Mouse (Mus musculus) adrenal gland, adult 10 weeks (tissue): ENCODE results near the gene Ms4a6d. TPM values are rescaled to one million over a fixed set of nuclear protein-coding genes. Genes with fewer than 3 reads are reported as not detected.

Experiments
- polyA plus RNA-seq: library from polyadenylated mRNA; stranded (reverse); fragments of 350-450 nt; fragmentation: Illumina TruSeq; extraction: RNeasy Lipid Tissue Mini Kit (QIAGEN cat#74804); gene quantifications from one replicate; pipeline ENCODE4 v1.2.3, GENCODE M21; 2014; ENCODE audit warnings: low read depth, low replicate concordance

Gene Ms4a6d
- polyA plus RNA-seq: 18.7 TPM

DNA sequence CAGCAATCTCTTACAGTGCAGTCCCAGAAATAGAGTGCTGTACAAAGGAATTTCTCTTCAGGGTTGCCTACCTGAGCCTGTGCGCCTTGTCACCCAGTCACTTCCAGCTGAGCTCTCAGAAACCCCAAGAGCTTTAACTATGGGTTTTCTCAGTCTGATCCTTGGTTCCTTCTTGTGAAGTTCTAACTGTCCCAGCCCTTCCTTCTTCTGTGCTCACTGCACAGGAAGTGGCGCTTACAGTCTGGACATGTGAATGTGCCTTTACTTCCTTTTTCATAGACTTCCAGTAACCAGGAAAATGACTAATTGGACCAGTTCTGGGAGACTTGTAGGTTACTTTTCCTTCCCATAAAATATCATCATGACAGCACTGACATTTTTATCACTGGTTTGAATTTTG, at the start of gene Ms4a6d:
Gene Ms4a6d, minus strand, starts transcription at position 247 of the 400 bp plus-strand sequence.

DNA sequence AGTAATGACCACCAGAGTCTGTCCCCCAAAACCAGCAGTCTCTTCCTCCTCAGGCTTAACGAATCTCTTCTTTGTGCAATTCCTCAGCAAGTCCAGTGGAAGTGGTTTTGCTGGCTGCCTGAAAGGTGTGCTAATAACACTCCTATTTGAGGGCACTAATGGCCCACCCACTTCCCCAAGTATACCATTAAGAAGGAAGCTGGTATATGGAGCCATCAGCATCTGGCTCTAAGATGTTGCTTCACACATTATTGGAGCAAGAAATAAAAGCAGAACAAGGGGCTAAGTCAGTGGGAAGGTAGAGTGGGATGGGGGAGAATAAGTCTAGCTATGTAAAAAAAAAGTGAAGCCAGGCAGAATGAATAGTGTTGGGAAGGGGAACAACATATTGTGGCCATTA, 36.1 kb upstream of the Ms4a6d start, which contains the start of gene Ms4a3:
Gene Ms4a3, minus strand, starts transcription at position 120 of the 400 bp plus-strand sequence.

DNA sequence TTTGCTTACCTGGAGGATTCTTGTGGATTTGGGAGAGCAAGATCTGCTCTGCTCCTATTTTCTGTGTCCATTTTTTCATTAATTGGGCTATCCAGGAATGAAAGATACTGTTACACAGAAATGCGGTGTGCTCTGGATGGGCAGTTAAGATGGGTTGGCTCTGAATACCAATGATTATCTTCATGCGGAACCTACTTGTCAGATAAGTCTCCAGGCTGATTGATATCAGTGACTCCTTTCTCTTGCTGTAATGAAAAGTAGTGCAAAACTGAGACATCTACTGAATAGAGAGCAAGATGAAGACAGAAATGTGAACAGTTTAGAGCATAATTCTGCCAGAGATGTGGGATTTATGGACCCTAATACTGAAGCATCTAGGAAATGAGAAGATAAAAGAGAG, 18.9 kb upstream of the Ms4a6d start, which contains the start of gene Ms4a2:
Gene Ms4a2, minus strand, starts transcription at position 169 of the 400 bp plus-strand sequence.

Other genes starting within 250 kb of the Ms4a6d start
- gene Ms4a4a, start 229.3 kb downstream of the Ms4a6d start, polyA plus RNA-seq: 17.1 TPM
- gene Ms4a4c, start 200.1 kb downstream of the Ms4a6d start, polyA plus RNA-seq: 8.2 TPM
- 3.3 TPM for gene Ms4a4b, start 161.3 kb downstream of the Ms4a6d start, polyA plus RNA-seq
- 37.9 TPM for gene Ms4a6c, start 135.5 kb downstream of the Ms4a6d start, polyA plus RNA-seq
- 0.82 TPM for gene Gm8369, start 118.9 kb downstream of the Ms4a6d start, polyA plus RNA-seq
- gene Ms4a6b, start 88.3 kb downstream of the Ms4a6d start, polyA plus RNA-seq: 22.9 TPM
- 19.2 TPM for gene Ms4a4d, start 68.0 kb downstream of the Ms4a6d start, polyA plus RNA-seq
- gene Ms4a2, start 18.9 kb upstream of the Ms4a6d start, polyA plus RNA-seq: 0.64 TPM
- gene Ms4a3, start 36.0 kb upstream of the Ms4a6d start, polyA plus RNA-seq: not detected
- gene Oosp2, start 55.7 kb upstream of the Ms4a6d start, polyA plus RNA-seq: 3.6 TPM
- gene Oosp1, start 86.3 kb upstream of the Ms4a6d start, polyA plus RNA-seq: 3.4 TPM
- not detected for gene Oosp3, start 92.2 kb upstream of the Ms4a6d start, polyA plus RNA-seq
- gene Gif, start 142.7 kb upstream of the Ms4a6d start, polyA plus RNA-seq: not detected
- gene Mrpl16, start 165.5 kb upstream of the Ms4a6d start, polyA plus RNA-seq: 58.3 TPM
- 17.1 TPM for gene Stx3, start 214.6 kb upstream of the Ms4a6d start, polyA plus RNA-seq
- gene Olfr1417, start 234.4 kb upstream of the Ms4a6d start, polyA plus RNA-seq: not detected